Mouse (Mus musculus): ENCODE measurements around the gene Olfr444. TPM values are rescaled to one million over a fixed set of nuclear protein-coding genes. Genes with fewer than 3 reads are reported as not detected.

Gene Olfr444
- not detected in 2 replicates for polyA plus RNA-seq (2012)

DNA sequence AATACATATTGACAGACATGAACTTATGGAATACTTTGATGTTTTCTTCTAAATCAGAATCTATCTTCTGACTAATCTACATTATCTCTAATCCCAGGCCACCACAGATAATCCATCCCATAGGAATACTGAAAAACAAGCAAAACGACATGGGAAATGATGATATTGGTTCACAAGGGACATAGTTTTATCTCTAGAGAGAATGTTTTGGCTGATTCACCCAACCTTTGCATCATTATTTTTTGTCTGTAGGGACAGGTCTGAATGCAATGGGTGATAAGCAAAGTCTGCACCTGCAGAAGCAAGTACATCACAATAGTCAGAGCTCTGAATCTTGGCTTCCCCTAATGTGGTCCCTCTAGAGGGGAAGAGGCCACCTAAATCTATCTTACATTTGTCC, at the start of gene Olfr444:
Olfr444 (plus strand) TSS at position 301 of the 400 bp plus-strand sequence.
- TF ChIP-seq GATA1 (IDR thresholded peaks at IDR 0.05; ENCODE audit: low read length) (no peak), TAL1 (IDR thresholded peaks at IDR 0.05; ENCODE audit: low read length) (no peak)
- Histone ChIP-seq H3K36me3 (ENCODE audit: control insufficient read depth) (no peaks in the 10 kb centered on the region), H3K27me3 (ENCODE audit: control insufficient read depth) (no peaks in the 10 kb centered on the region), H3K4me1 (ENCODE audit: control insufficient read depth) (no peaks in the 10 kb centered on the region), H3K4me3 (replicated peaks) (no peak within 1 kb of the TSS), H3K9me3 (ENCODE audit: control insufficient read depth, low read length) (peaks cover 3% of the 10 kb centered on the region; the same call in 1 of the 2 replicates)

DNA sequence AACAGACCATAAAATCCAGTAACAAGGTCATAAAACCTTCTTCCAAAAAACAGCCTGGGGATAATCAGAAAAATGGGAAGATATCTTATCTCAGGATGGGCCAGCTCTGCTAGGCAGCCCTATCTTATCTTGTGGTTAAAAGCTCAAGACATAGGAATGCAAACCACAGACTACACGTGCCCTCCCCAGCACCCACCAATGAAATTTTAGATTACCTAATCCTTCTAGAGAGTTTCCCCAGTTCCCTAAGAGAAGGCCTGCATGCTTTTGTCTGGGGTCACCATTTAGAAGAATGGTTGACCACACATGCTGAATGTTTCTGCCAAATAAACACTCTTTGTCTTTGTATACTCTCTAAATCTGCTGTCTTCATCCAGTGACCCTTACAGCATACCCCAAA, 48.5 kb upstream of the Olfr444 start:
- no peak overlapping the region for H3K4me3 ChIP-seq (replicated peaks)
- H3K9me3 ChIP-seq (ENCODE audit: control insufficient read depth, low read length) = peaks cover 3% of the 10 kb centered on the region; the same call in 1 of the 2 replicates
- no peaks in the 10 kb centered on the region for H3K4me1 ChIP-seq (ENCODE audit: control insufficient read depth)
- H3K36me3 ChIP-seq (ENCODE audit: control insufficient read depth) = no peaks in the 10 kb centered on the region
- TF ChIP-seq GATA1 (IDR thresholded peaks at IDR 0.05; ENCODE audit: low read length) = no peak
- TF ChIP-seq TAL1 (IDR thresholded peaks at IDR 0.05; ENCODE audit: low read length) = no peak
- H3K27me3 ChIP-seq (ENCODE audit: control insufficient read depth) = no peaks in the 10 kb centered on the region

DNA sequence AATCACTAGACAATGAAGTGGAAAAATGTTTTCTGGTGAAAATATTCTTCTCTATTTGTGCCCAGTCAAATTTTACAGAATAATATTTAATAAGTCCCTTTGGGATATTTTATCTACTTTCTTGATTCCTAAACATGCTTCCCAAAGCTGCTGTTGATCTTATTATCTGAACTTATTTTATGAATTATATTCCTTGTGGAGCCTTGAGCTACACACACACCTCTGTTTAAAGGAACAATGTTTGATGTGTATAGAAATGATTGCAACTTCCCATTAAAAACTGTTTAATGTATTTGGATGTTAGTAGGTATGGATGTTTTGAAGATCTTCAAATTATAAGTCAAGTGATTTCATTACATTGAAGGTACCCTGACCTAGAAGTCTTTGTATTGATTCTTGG, 40.3 kb upstream of the Olfr444 start, which contains the start of gene Olfr447:
Olfr447 (plus strand) TSS at position 301 of the 400 bp plus-strand sequence.
- Histone ChIP-seq H3K27me3 (ENCODE audit: control insufficient read depth) (no peaks in the 10 kb centered on the region), H3K36me3 (ENCODE audit: control insufficient read depth) (no peaks in the 10 kb centered on the region), H3K4me3 (replicated peaks) (no peak within 1 kb of the TSS), H3K4me1 (ENCODE audit: control insufficient read depth) (no peaks in the 10 kb centered on the region), H3K9me3 (ENCODE audit: control insufficient read depth, low read length) (no peaks in the 10 kb centered on the region)
- TF ChIP-seq TAL1 (IDR thresholded peaks at IDR 0.05; ENCODE audit: low read length) = no peak
- no peak for TF ChIP-seq GATA1 (IDR thresholded peaks at IDR 0.05; ENCODE audit: low read length)

DNA sequence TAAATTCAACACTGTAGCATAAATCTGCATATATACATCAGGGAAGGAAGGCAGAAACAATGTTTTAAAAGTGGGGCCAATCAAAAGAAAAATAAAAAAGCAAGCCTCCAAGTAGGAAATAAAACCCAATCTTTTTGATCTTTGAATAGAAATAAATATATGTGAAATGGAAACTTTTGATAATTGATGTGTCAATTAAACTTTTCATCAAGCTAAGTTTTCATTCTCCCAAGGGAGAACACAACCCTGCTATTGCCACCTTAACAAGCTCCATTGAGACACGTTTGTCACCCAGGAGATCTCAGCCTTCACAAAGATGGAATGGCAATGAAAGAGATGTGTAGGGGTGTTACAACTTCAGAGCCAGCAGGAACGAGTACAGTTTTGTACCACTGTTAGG, 27.8 kb upstream of the Olfr444 start, which contains the start of gene Olfr446:
Olfr446 (plus strand) TSS at position 301 of the 400 bp plus-strand sequence.
- Histone ChIP-seq H3K4me1 (ENCODE audit: control insufficient read depth) (no peaks in the 10 kb centered on the region), H3K9me3 (ENCODE audit: control insufficient read depth, low read length) (no peaks in the 10 kb centered on the region), H3K36me3 (ENCODE audit: control insufficient read depth) (no peaks in the 10 kb centered on the region), H3K4me3 (replicated peaks) (no peak within 1 kb of the TSS), H3K27me3 (ENCODE audit: control insufficient read depth) (no peaks in the 10 kb centered on the region)
- TF ChIP-seq TAL1 (IDR thresholded peaks at IDR 0.05; ENCODE audit: low read length) = no peak
- no peak for TF ChIP-seq GATA1 (IDR thresholded peaks at IDR 0.05; ENCODE audit: low read length)

DNA sequence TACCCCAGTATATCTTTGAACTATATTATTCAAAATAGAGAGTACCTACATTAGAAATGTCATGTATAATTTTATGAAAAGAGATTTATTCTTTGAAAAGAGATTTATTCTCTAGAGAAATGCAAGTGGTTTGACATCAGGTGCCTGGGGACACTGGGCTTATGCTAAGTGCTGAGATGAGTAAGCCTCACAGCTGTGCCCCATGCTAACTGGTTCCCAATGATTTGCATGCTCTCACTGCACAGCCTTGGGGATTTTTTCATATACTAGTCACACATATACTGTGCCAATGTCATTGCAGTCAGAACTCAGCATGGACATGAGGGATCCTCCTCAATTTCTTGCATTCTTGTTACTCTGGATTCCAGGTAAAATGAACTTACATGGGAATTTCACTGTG, 31.5 kb downstream of the Olfr444 start:
- no peaks in the 10 kb centered on the region for H3K27me3 ChIP-seq (ENCODE audit: control insufficient read depth)
- peaks cover 3% of the 10 kb centered on the region; the same call in 1 of the 2 replicates for H3K9me3 ChIP-seq (ENCODE audit: control insufficient read depth, low read length)
- no peak for TF ChIP-seq TAL1 (IDR thresholded peaks at IDR 0.05; ENCODE audit: low read length)
- no peak for TF ChIP-seq GATA1 (IDR thresholded peaks at IDR 0.05; ENCODE audit: low read length)
- no peak overlapping the region for H3K4me3 ChIP-seq (replicated peaks)
- no peaks in the 10 kb centered on the region for H3K4me1 ChIP-seq (ENCODE audit: control insufficient read depth)
- H3K36me3 ChIP-seq (ENCODE audit: control insufficient read depth) = no peaks in the 10 kb centered on the region

Other genes with a start within 250 kb of the Olfr444 start
- 0.01 TPM in 2 replicates for gene Tcaf1, start 239.0 kb upstream of the Olfr444 start, polyA plus RNA-seq (2012)
- not detected in 2 replicates for gene Olfr453, start 209.7 kb upstream of the Olfr444 start, polyA plus RNA-seq (2012)
- gene Olfr38, start 192.7 kb upstream of the Olfr444 start, polyA plus RNA-seq (2012) = not detected in 2 replicates
- gene Olfr452, start 164.0 kb upstream of the Olfr444 start, polyA plus RNA-seq (2012) = not detected in 2 replicates
- 0.05 TPM in 1 of 2 replicates, not detected in the other for gene Olfr450, start 137.1 kb upstream of the Olfr444 start, polyA plus RNA-seq (2012)
- not detected in 2 replicates for gene Olfr449, start 114.7 kb upstream of the Olfr444 start, polyA plus RNA-seq (2012)
- not detected in 2 replicates for gene Olfr448, start 58.6 kb upstream of the Olfr444 start, polyA plus RNA-seq (2012)
- 0.01 TPM in 1 of 2 replicates, not detected in the other for gene Olfr447, start 40.2 kb upstream of the Olfr444 start, polyA plus RNA-seq (2012)
- gene Olfr446, start 27.7 kb upstream of the Olfr444 start, polyA plus RNA-seq (2012) = not detected in 2 replicates
- gene Olfr441, start 157.3 kb downstream of the Olfr444 start, polyA plus RNA-seq (2012) = 0.03 TPM in 1 of 2 replicates, not detected in the other
- gene Olfr237-ps1, start 197.5 kb downstream of the Olfr444 start, polyA plus RNA-seq (2012) = not detected in 2 replicates
- gene Olfr437, start 214.2 kb downstream of the Olfr444 start, polyA plus RNA-seq (2012) = not detected in 2 replicates
- not detected in 2 replicates for gene Olfr13, start 223.1 kb downstream of the Olfr444 start, polyA plus RNA-seq (2012)
- gene Olfr435, start 248.1 kb downstream of the Olfr444 start, polyA plus RNA-seq (2012) = not detected in 2 replicates

Measured in erythroblast, embryonic 14.5 days (primary cell).